Mouse (Mus musculus) testis, adult 2 months (tissue): ENCODE results near the gene Zbtb16. TPM values are rescaled to one million over a fixed set of nuclear protein-coding genes. Genes with fewer than 3 reads are reported as not detected.

Experiments
- H3K27ac ChIP-seq: fragments of 200-500 bp; 2 replicates; pipeline ENCODE4 v1.5.1; 2012; ENCODE audit warnings: low read depth, low read length; ENCODE audit not compliant: control insufficient read depth, insufficient read depth
- H3K27me3 ChIP-seq: fragments of 200-500 bp; 2 replicates; pipeline ENCODE4 v1.6.1; 2012; ENCODE audit warnings: mild to moderate bottlenecking, low read length, moderate library complexity; ENCODE audit not compliant: control insufficient read depth, insufficient read depth
- H3K36me3 ChIP-seq: fragments of 200-500 bp; 2 replicates; pipeline ENCODE4 v1.6.1; 2012; ENCODE audit warnings: mild to moderate bottlenecking, low read length; ENCODE audit not compliant: control insufficient read depth, insufficient read depth
- H3K4me1 ChIP-seq: fragments of 200-500 bp; 2 replicates; pipeline ENCODE4 v1.6.1; 2012; ENCODE audit warnings: low read length; ENCODE audit not compliant: control insufficient read depth, insufficient read depth
- H3K4me3 ChIP-seq: fragments of 200-500 bp; 2 replicates; pipeline ENCODE4 v1.5.1; 2012; ENCODE audit warnings: low read depth, mild to moderate bottlenecking, low read length, moderate library complexity, mixed read lengths; ENCODE audit not compliant: control insufficient read depth
- CTCF ChIP-seq: fragments of 200-500 bp; IDR thresholded peaks from 2 replicates; pipeline ENCODE4 v1.5.1; 2012; ENCODE audit warnings: low read depth, mild to moderate bottlenecking, inconsistent platforms, low read length, moderate library complexity; ENCODE audit not compliant: control insufficient read depth, insufficient read depth, insufficient replicate concordance
- POLR2A ChIP-seq: fragments of 200-500 bp; IDR thresholded peaks from 2 replicates; pipeline ENCODE4 v1.6.1; 2012; ENCODE audit warnings: low read depth, mild to moderate bottlenecking, inconsistent platforms, low read length, moderate library complexity; ENCODE audit not compliant: control insufficient read depth
- polyA plus RNA-seq: library from polyadenylated mRNA; depleted of rRNA; stranded (reverse); fragments of >200 nt; gene quantifications from 2 replicates; pipeline ENCODE4 v1.2.3, GENCODE M21; 2012

The Zbtb16 gene
- polyA plus RNA-seq, 1 experiment = 2.6 TPM

DNA sequence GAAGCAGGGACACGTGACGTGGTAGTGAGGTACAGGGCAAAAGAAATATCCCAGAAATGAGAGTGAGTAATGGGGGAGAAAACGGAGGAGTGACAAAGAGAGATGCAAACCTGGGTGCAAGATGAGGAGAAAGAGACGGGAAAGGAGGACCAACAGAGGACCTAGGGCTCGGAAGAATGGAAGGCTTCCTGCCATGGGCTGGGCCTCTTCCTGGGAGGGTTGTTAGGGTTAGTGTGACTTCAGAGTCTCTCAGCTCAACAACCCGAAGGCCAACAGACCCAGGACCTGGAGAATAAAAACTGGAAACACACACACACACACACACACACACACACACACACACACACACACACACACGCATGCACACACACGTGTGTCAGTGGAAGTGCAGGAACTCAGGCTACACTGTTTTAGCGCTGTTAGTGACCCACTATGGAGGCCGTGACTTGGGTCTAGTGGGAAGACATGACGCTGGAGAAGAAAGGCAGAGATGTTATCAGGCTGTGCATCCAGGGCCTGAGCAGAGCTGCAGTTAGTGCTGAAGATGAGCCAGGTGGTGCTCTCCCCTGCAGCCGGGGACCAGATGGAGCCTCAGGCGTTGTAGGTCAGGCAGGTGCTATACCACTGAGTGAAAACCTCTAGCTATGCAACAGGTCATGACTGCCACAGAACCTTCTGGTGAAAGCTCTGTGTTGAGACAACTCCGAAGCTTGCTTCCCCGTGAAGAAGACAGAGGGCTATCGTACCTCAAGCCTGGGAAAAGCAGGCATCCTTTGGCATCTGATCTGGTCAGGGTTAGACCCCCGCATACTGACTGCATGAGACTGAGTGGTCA, 186.0 kb downstream of the Zbtb16 start:
- no peak overlapping the region for H3K27ac ChIP-seq
- H3K27me3 ChIP-seq = no peaks in the 10 kb centered on the region
- peaks cover 22% of the 10 kb centered on the region for H3K4me1 ChIP-seq
- no peaks in the 10 kb centered on the region for H3K36me3 ChIP-seq
- TF ChIP-seq POLR2A (no peak), CTCF (no peak)
- H3K4me3 ChIP-seq = no peak overlapping the region

DNA sequence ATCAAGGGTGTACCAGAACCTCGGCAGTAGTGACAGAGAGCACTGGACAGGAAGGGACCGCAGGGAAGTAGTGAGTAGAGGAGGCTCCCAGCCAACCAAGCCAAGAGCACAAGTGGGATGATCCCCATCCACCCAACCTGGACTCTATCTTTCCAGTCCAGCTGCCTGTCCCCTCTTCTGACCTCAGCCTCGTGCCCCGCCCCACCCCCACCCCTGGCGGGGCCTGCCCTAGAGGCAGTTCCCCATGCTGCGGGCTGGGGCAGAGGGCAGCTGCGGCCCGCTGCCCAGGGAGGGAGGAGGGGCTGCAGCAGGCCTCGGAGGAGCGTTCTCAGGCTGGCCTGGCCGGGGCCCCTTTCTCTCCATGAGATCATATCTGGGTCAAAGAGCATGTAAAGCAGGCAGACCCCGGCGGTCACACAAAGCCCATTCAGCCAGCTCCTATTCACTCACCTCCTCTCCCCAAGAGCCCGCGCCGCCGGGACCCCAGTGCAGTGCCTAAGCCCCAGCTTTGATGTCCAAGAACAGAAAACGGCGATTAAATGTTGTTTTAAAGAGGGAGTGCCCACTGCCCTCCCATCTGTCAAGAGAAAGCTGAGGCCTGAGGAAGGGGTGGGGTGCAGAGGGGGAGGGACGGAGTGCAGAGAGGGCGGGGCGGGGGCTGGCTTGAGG, 186.8 kb downstream of the Zbtb16 start:
- Histone ChIP-seq H3K4me3 (no peak overlapping the region; the same call in 1 of the 2 replicates), H3K36me3 (no peaks in the 10 kb centered on the region), H3K27me3 (no peaks in the 10 kb centered on the region), H3K4me1 (peaks cover 17% of the 10 kb centered on the region), H3K27ac (no peak overlapping the region)
- no peak for TF ChIP-seq CTCF
- no peak for TF ChIP-seq POLR2A

DNA sequence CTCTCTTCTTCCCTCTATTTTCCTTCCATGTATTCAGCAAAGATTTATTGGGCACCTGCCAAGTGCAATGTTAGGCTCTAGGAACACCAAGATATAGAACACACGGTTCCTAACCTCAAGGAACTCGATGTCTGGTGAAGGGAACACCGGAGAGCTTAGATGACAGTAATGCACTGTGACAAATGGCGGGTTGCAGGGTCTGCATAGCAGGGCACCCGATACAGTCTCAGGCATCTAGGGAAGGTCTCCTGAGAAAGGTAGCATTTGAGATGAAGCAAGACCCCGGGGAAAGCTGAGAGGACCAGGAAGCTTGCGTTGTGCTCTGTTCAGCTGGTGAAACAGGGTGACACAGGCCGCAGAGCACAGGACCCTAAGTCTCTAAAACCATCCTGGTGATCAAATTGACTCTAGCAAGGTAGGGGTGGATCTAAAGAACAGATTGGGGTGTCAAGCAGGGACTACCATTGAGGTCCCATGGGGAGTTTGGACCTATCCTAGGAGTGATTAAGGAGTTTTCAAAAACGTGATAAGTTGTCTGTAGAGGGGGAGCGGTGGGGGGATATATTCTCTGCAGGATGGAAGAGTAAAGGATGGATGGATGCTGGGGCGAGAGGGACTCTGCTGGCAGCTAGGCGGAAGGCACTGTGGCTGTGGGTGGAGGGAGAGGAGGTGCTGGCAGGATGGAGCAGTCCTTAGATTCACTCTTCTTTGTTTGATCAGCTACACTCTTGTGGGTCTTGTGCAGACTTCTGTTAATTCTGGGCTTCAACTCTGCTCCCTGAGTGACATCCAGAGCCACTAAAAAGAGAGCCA, 187.5 kb downstream of the Zbtb16 start:
- H3K36me3 ChIP-seq = no peaks in the 10 kb centered on the region
- H3K27me3 ChIP-seq = no peaks in the 10 kb centered on the region
- H3K4me3 ChIP-seq = no peak overlapping the region
- H3K27ac ChIP-seq = no peak overlapping the region; the same call in 1 of the 2 replicates
- TF ChIP-seq POLR2A (no peak), CTCF (no peak)
- peaks cover 17% of the 10 kb centered on the region for H3K4me1 ChIP-seq

DNA sequence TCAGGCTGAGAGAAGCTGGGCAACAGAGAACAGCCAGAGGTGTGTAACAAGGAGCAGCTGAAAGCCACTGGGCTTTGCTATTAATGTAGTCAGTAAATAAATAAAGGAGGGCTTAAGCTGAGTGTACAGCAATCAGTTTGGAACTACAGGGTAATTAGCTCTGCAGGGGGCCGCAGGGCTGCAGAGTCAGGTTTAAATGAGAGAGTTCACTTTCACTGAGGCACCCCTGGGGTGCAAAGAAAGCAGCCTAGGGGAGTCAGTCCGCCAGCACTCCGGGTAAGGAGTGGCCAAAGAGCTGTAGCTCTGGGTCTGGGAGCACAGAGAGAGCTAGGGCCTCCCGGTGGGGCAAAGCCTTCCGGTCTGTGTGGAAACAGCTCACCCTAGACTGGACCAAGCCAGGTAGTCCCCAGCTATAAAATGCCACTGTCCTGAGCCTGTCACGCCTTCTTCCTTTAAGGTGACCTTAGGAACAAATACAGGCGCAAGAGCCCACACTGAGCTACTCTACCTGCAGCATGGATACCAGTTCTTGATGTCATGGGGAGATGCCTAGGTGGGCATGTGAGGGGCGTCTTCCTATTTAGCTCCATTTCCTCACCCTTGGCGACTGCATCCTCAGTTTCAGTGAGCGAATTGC, 188.3 kb downstream of the Zbtb16 start:
- Histone ChIP-seq H3K4me1 (peaks cover 17% of the 10 kb centered on the region), H3K4me3 (no peak overlapping the region), H3K27ac (no peak overlapping the region), H3K36me3 (no peaks in the 10 kb centered on the region), H3K27me3 (no peaks in the 10 kb centered on the region)
- TF ChIP-seq CTCF (no peak), POLR2A (no peak)

DNA sequence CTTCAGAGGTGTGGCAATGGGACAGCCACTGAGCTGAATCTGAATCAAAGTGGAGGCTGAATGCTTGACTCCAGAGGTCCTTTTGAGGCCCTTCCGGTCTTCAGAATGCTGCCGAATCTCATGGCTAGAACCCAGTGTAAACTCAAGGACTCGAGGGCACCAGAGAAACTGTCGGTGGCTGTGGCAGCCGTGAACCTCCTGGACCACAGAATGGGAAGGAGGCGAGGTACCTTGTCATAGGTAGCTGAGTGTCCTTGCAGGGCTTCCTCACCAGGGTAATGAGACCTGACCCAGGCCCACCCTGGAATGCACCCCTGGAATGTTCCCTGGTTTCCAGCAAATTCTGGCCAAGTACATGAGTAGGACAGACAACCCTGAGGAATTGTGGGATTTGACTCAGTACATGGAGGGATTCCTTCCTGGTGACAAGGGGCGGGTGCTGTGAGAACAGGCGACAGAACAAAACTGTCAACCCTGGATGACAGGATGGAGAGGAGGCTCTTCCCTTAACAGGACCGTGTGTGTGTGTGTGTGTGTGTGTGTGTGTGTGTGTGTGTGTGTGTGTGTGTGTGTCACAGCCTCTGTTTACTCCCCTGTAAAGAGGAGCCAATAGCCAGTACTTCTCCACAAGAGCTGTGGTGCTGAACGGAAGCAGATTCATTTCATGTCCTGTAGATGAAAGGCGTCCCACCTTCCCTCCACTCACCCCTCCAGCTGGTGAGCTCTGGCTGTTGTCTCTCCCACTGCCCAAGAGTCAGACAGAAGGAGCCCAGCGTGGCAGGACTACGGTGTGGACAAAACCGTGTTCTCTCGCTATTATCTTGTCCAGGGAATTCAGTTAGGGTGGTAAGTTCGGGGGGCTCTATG, 189.0 kb downstream of the Zbtb16 start:
- Histone ChIP-seq H3K4me1 (peaks cover 17% of the 10 kb centered on the region), H3K4me3 (no peak overlapping the region), H3K27me3 (no peaks in the 10 kb centered on the region), H3K36me3 (no peaks in the 10 kb centered on the region), H3K27ac (no peak overlapping the region)
- no peak for TF ChIP-seq POLR2A
- no peak for TF ChIP-seq CTCF

DNA sequence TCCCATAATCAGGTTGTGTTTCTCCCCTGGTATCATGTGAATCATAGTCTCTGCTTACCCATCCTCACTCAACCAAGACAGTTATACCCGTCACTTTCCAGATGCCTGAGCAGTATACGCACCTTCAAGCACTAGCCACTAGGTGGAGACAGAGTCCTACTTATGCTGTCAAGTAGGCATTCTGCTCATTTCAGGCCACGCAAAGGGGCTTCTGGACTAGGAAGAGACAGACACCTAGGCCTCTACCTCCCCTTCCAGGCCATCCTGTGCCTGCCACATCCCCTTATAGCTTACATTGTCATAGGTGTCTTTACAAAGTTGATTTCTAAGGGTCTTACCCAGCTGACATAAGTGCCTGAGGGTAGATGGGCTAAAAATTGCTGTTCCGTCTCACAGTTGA, 189.8 kb downstream of the Zbtb16 start:
- H3K27me3 ChIP-seq = no peaks in the 10 kb centered on the region
- no peaks in the 10 kb centered on the region for H3K36me3 ChIP-seq
- TF ChIP-seq CTCF = peak; percentile 73; the same call in 1 of the 2 replicates
- TF ChIP-seq POLR2A = no peak
- no peak overlapping the region for H3K27ac ChIP-seq
- peaks cover 17% of the 10 kb centered on the region for H3K4me1 ChIP-seq
- H3K4me3 ChIP-seq = no peak overlapping the region

DNA sequence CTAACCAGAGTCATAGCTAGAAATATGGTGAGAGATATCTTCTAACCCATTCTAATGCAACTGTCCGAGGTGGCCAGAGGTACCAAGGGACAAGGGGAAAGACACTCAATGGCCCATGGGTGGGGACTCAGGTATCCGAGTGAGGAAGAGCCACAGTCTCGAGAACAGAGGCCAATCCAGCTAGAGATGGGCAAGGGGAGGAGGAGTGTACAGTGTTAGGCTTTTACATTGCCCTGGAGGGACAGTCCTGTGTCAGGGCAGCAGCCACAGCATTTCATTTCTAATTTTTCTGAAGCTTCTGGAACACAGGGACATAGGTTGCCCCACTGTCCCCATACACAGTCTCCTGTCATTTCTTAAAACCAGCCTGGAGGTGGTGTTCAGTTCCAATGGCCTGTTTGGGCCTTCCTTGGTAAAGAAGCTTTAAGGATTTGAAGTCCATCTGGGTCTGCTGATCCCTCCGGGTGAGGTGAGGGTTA, 190.3 kb downstream of the Zbtb16 start:
- H3K27me3 ChIP-seq = no peaks in the 10 kb centered on the region
- no peak for TF ChIP-seq POLR2A
- TF ChIP-seq CTCF = no peak
- no peak overlapping the region for H3K4me3 ChIP-seq
- H3K27ac ChIP-seq = no peak overlapping the region
- H3K36me3 ChIP-seq = no peaks in the 10 kb centered on the region
- H3K4me1 ChIP-seq = peaks cover 17% of the 10 kb centered on the region
